Mouse (Mus musculus): ENCODE results near the gene Aig1.

The Aig1 gene

GRCm38 (mm10) chr10:13641750-13642149 lies 227.0 kb downstream of the Aig1 start:
- no peak for DNase-seq (ENCODE audit: low read depth, low spot score)

GRCm38 (mm10) chr10:13631796-13632195 lies 237.0 kb downstream of the Aig1 start:
- no peak for DNase-seq (ENCODE audit: low read depth, low spot score)

- DNase-seq (ENCODE audit: low read depth, low spot score), result no peak
Observed at GRCm38 (mm10) chr10:13623735-13624134, 245.0 kb downstream of the Aig1 start.

GRCm38 (mm10) chr10:13600926-13601325 lies 267.9 kb downstream of the Aig1 start:
- no peak for DNase-seq (ENCODE audit: low read depth, low spot score)

- DNase-seq (ENCODE audit: low read depth, low spot score), result no peak
Observed at GRCm38 (mm10) chr10:13597491-13597890, 271.3 kb downstream of the Aig1 start.
